Mouse (Mus musculus) megakaryocyte, embryonic 14.5 days (primary cell): ENCODE measurements at regions not wholly inside any gene's neighbourhood (a gene's known extent, or its start where the extent isn't known, plus 50 kb on each side); places are given as distances from the start of the nearest gene placed in this dataset.

ENCODE experiments used
- FLI1 ChIP-seq: IDR thresholded peaks from 2 replicates; pipeline ENCODE4 v1.6.1; 2012; ENCODE audit warnings: low read length, inconsistent platforms, mixed read lengths
- GATA1 ChIP-seq: IDR thresholded peaks from 3 replicates; pipeline ENCODE4 v1.6.1; 2012; ENCODE audit warnings: mixed read lengths, low read length, inconsistent platforms, borderline replicate concordance

GRCm38 (mm10) chr3:61064720-61065119 lies 62.1 kb downstream of the P2ry1 start:
- TF ChIP-seq GATA1 = no peak; the same call in 2 of the 3 replicates
- no peak for TF ChIP-seq FLI1
